Mouse (Mus musculus) megakaryocyte, adult 5-6 weeks (primary cell): ENCODE results near the gene Psors1c2. TPM values are rescaled to one million over a fixed set of nuclear protein-coding genes. Genes with fewer than 3 reads are reported as not detected.
A peak's percentile ranks its signal among the peaks of the same experiment; 100 is the strongest.

Experiments used
- ATAC-seq: 2 replicates; pipeline ENCODE4 v1.8.0; 2016; ENCODE audit warnings: mild to moderate bottlenecking, inconsistent platforms; ENCODE audit not compliant: poor library complexity, severe bottlenecking
- total RNA-seq, 2 experiments: library from RNA; stranded (forward) in 1 of 2; stranded (reverse) in 1 of 2; fragments of 153-499, 151-499 nt in 1 of 2; fragments of 221-1000, 200-1000 nt in 1 of 2; gene quantifications; 2 replicates each; pipeline versions ENCODE4 v1.2.3 to v1.2.4; 2015 to 2017

Gene Psors1c2
- total RNA-seq, 2 experiments from 2014 or later = not detected

DNA sequence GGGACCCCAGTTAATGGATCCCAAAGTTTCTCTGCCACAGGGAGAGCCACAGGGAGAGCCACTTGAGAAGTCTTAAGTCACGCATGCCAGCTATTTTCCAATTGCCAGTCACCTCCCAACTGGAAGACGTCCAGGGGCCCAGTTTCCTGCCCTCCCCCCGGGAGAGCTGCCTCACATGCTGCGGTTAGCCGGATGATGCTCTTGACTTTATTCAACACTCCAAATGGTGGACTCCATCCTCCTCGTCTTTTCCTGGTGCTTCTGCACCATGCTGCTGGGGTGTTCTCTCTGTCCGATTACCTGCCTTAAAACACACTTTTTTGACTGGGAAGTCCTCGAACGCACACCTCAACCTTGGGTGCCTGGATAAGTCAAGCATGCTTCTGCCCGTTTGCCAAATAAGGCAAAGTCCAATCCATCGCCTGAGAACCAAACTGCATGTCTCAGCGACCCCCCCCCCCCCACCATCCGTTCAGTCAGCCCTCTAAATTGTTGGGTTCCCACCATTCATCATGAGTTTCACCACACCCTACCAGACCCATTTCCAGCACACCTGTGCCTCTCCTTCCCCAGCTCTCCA, 23.3 kb downstream of the Psors1c2 start:
- ATAC-seq = no peak

DNA sequence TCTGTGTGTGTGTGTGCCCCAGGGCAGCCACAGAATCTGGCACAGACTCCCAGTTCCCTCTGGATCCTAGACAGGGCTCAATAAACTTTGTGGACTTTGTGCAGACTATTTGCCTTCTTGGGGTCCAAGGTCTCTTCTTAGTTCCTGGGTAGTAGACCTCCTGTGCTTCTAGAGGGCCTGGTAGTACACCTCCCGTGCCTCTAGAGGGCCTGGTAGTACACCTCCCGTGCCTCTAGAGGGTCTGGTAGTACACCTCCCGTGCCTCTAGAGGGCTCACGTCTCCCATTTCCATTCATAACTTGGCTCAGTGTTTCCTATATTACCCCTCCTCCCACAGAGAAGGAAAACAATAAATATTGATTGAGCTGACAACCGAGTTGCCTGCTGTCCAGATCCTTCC, 23.8 kb downstream of the Psors1c2 start:
- 0 out of 2 replicates have a peak, but pooled peaks have one; percentile 52 for ATAC-seq

DNA sequence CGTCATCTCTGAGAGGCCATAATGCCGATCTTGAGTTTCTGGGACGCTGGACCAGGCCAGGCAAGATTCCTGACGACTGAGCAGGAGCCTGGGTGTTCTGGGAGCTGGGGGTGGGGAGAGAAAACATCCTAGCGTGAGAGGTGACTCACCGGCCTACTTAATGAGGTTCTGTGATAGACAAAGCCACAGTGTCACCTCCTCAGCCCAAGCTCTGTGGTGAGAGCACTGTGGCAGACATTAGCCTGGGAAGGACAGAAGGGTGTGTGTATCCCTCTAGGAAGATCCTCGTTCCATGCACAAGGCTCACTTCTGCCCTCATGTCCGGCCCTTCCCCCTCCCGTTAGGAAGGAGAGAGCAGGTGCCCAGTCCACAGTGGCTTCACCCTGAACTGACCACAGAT, 24.4 kb downstream of the Psors1c2 start:
- no peak for ATAC-seq

DNA sequence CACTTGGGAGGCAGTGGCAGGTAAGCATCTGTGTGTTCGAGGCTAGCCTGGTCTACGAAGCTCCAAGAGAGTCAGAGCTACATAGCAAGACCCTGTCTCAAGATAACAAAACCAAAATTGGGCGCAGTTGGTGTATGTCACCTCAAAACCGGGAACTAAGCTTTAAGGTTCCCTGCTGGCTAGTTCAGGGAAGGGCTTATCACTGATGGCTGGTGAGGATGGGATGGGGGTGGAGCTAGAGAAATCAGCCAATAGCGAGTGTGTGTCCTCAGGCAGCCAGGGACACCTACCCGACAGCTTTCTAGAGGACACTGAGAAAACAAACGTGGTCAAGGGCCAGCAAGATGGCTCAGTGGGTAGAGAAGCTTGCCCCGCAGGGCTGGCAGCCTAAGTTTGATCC, 25.2 kb downstream of the Psors1c2 start:
- no peak for ATAC-seq

DNA sequence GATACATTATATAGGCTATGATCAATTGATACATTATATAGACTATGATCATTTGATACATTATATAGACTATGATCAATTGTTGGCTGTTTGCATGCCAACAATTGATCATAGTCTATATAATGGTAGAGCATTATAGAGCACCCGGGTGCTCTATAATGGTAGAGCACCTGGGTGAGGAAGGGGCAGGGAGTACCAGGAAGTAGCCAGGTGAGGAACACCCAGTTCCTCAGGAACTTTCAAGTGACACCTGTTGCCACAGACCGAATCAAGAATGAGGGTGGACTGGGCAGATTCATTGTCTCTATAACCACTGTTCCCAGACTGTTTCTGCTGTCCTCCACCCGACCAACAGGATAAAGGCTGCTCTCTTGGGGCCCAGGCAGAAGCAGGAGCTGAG, 34.1 kb downstream of the Psors1c2 start, which contains the start of gene 2300002M23Rik:
Gene 2300002M23Rik, plus strand, starts transcription at position 301 of the 400 bp plus-strand sequence.
- no peak for ATAC-seq

DNA sequence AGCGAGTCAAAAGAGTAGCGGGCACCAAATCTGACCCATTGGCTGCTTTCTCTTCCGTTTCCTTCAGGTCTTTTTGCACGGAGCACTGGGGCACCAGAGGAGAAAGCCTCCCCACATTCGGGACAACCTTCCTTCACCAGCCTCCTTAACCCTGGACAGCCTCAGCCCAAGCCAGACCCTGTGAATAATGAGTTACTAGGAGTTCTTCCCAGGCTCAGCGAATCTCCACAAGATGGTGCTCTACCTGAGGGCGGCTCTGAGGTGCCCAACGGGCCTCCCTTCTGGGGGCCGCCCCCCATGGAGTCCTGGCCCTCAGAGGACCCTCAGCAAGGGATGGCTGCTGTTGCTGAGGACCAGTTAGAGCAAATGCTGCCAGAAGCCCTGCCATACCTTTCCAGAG, 34.8 kb downstream of the Psors1c2 start:
- no peak for ATAC-seq

DNA sequence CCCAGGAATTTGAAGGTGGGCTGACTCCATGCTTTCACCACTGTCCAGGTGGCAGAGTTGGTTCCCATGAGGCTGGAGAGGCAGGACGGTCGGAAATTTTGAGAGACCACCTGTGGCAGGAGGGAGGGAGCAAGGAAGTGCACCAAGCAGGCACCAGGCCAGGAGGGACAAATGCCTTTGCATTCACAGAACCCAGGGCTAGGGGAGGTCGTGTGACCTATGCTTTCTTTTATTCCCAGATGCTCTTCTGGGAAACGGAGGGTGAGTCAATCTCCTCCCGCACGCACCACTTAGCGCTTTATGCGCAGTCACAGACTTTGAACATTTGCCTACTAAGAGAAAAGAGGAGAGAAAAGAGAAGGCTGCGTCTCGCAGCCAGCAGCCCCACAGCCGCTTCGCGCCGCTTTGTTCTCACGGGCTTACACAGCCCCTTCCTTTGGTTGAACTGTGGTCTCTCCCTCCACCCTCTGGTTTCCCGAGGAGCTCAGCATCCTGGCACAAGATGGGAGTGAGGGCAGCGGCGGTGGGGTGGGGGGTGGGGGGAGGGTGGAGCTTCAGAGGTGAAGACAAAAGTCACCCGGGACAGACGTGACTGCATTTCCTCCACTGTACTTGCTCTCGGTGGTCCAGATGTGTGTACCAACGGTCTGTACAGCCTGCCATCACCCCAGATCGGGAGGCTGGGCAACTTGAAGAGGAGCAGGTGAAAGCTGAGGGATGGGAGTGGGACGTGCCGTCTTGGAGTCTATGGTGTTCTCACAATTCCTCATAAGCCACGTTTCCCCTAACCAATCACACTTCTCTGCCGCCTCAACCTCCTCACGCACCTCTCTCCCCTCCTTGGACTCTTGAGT, 36.3 kb downstream of the Psors1c2 start:
- no peak for ATAC-seq

GRCm38 (mm10) chr17:35570836-35571235, 37.8 kb downstream of the Psors1c2 start:
- ATAC-seq = no peak

DNA sequence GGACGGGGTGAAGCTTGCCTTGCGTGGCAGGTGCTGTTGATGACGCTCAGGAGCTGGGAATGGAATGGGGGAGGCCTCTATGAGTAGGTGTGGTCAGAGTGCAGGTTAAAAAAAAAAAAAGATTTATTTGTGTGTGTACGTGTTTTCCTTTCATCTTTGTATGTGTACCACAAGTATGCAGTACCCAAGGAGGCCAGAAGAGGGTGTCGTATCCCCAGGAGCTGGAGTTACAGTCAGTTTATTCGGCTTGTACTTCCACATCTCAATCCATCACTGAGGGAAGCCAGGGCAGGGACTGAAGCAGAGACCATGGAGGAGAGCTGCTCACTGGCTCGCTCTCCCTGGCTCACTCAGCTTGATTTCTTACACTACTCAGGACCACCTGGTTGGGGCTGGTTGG, 38.5 kb downstream of the Psors1c2 start:
- no peak for ATAC-seq

DNA sequence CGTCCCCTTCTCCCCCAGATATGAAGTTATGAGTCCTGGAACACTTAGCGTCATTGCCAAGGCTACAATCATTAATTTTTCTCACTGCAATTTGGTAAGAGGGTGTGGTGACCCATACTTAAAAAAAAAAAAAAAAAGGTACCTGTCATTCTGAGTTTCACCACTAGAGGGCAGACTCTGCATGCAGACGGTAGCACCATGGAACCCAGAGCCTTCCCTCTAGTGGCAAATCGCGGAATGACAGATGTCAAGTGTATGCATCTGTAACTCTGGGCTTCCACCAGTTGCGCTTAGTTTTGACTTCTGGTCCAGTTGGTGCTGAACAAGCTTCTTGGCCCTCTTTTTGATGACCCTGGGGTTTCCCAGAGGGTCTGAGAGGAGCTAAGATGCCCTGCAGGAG, 45.2 kb downstream of the Psors1c2 start:
- peak; percentile 99 for ATAC-seq

- no peak for ATAC-seq
Observed at GRCm38 (mm10) chr17:35582900-35583299, 49.9 kb downstream of the Psors1c2 start.

Other genes starting within 250 kb of the Psors1c2 start
- not detected in 2 replicates for gene H2-Q1, start 212.8 kb upstream of the Psors1c2 start, total RNA-seq (2015)
- gene H2-Q1, start 212.8 kb upstream of the Psors1c2 start, total RNA-seq (2017) = not detected in 2 replicates
- gene H2-Q2, start 191.0 kb upstream of the Psors1c2 start, total RNA-seq (2015) = not detected in 2 replicates
- gene H2-Q2, start 191.0 kb upstream of the Psors1c2 start, total RNA-seq (2017) = not detected in 2 replicates
- gene H2-Q4, start 153.6 kb upstream of the Psors1c2 start, total RNA-seq (2015) = 10.3 and 12.4 TPM in 2 replicates
- 22.4 and 23.3 TPM in 2 replicates for gene H2-Q4, start 153.6 kb upstream of the Psors1c2 start, total RNA-seq (2017)
- 10.2 and 12.1 TPM in 2 replicates for gene H2-Q6, start 108.4 kb upstream of the Psors1c2 start, total RNA-seq (2015)
- 12.8 and 13.5 TPM in 2 replicates for gene H2-Q6, start 108.4 kb upstream of the Psors1c2 start, total RNA-seq (2017)
- gene H2-Q7, start 94.0 kb upstream of the Psors1c2 start, total RNA-seq (2015) = 20.3 and 23.0 TPM in 2 replicates
- 13.7 and 24.7 TPM in 2 replicates for gene H2-Q7, start 94.0 kb upstream of the Psors1c2 start, total RNA-seq (2017)
- 8.3 and 11.8 TPM in 2 replicates for gene H2-Q10, start 63.1 kb upstream of the Psors1c2 start, total RNA-seq (2015)
- 7.9 and 11.1 TPM in 2 replicates for gene H2-Q10, start 63.1 kb upstream of the Psors1c2 start, total RNA-seq (2017)
- gene Pou5f1, start 27.2 kb upstream of the Psors1c2 start, total RNA-seq (2015) = 0.29 TPM in 1 of 2 replicates, not detected in the other
- not detected in 2 replicates for gene Pou5f1, start 27.2 kb upstream of the Psors1c2 start, total RNA-seq (2017)
- gene Tcf19, start 16.4 kb upstream of the Psors1c2 start, total RNA-seq (2015) = 64.7 and 72.2 TPM in 2 replicates
- gene Tcf19, start 16.4 kb upstream of the Psors1c2 start, total RNA-seq (2017) = 26.2 and 29.6 TPM in 2 replicates
- gene Cchcr1, start 16.1 kb upstream of the Psors1c2 start, total RNA-seq (2015) = 3.3 and 4.0 TPM in 2 replicates
- 4.0 and 5.7 TPM in 2 replicates for gene Cchcr1, start 16.1 kb upstream of the Psors1c2 start, total RNA-seq (2017)
- gene Cdsn, start 18.9 kb downstream of the Psors1c2 start, total RNA-seq (2015) = not detected in 2 replicates
- gene Cdsn, start 18.9 kb downstream of the Psors1c2 start, total RNA-seq (2017) = not detected in 2 replicates
- not detected in 2 replicates for gene 2300002M23Rik, start 34.2 kb downstream of the Psors1c2 start, total RNA-seq (2015)
- gene 2300002M23Rik, start 34.2 kb downstream of the Psors1c2 start, total RNA-seq (2017) = not detected in 2 replicates
- not detected in 2 replicates for gene Sfta2, start 68.3 kb downstream of the Psors1c2 start, total RNA-seq (2015)
- gene Sfta2, start 68.3 kb downstream of the Psors1c2 start, total RNA-seq (2017) = not detected in 2 replicates
- gene Gm9573, start 93.4 kb downstream of the Psors1c2 start, total RNA-seq (2015) = not detected in 2 replicates
- gene Gm9573, start 93.4 kb downstream of the Psors1c2 start, total RNA-seq (2017) = not detected in 2 replicates
- gene Mucl3, start 110.5 kb downstream of the Psors1c2 start, total RNA-seq (2015) = not detected in 2 replicates
- not detected in 2 replicates for gene Mucl3, start 110.5 kb downstream of the Psors1c2 start, total RNA-seq (2017)
- gene Vars2, start 134.4 kb downstream of the Psors1c2 start, total RNA-seq (2015) = 2.1 and 5.3 TPM in 2 replicates
- 3.3 and 16.9 TPM in 2 replicates for gene Vars2, start 134.4 kb downstream of the Psors1c2 start, total RNA-seq (2017)
- gene Gtf2h4, start 140.5 kb downstream of the Psors1c2 start, total RNA-seq (2015) = 13.4 and 15.1 TPM in 2 replicates
- 10.6 and 14.9 TPM in 2 replicates for gene Gtf2h4, start 140.5 kb downstream of the Psors1c2 start, total RNA-seq (2017)
- 0.91 and 1.0 TPM in 2 replicates for gene Ddr1, start 171.4 kb downstream of the Psors1c2 start, total RNA-seq (2015)
- 0.49 and 1.0 TPM in 2 replicates for gene Ddr1, start 171.4 kb downstream of the Psors1c2 start, total RNA-seq (2017)